Mouse (Mus musculus): ENCODE data around the gene Phf1. TPM values are rescaled to one million over a fixed set of nuclear protein-coding genes. Genes with fewer than 3 reads are reported as not detected.
"Not testable (repeated sequence)": the region's sequence is repeated elsewhere in the genome, so short reads cannot be mapped to it uniquely, and the experiment has no call there.

Gene Phf1
- polyA plus RNA-seq (2012; ENCODE audit: insufficient read depth, insufficient read length, missing spikeins), result 13.1 and 15.7 TPM in 2 replicates

DNA sequence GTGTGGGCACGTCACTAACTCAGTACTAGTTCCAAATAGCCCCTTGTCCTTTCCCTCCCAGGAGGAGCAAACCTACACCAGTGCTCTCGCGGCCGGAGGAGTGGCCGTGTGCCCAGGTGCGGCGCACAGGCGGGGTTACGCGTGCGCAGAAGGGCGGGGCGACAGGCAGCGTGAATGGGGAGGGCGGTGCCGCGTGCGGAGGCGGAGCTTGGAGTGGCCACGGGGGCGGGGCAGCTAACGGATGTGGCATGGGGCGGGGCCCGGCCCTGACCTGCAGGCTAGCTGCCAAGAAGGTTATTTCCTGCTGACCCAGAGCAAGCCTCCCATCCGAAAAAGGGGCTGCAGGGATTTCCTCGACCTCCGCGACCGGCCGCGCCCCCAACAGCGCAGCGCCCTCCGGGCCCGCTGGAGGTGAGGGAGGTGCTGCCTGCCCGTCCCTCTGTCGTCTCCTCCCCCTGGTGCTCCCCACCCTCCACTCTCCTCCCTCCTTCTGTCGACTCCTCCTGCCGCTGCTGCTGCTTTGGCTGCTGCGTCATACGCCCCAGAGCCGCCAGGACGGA, at the start of gene Phf1:
Gene Phf1, plus strand, starts transcription at position 214 of the 560 bp plus-strand sequence.
- Histone ChIP-seq H3K4me1 (ENCODE audit: control insufficient read depth, insufficient read depth, insufficient read length, low read length) (peaks cover 2% of the 10 kb centered on the region; the same call in 1 of the 2 replicates), H3K27ac (replicated peaks; ENCODE audit: low read depth, low read length) (peak within 1 kb of the TSS; percentile 81), H3K4me3 (ENCODE audit: insufficient read depth, low read depth, low read length) (peak within 1 kb of the TSS; percentile 98)

GRCm38 (mm10) chr17:26883585-26883984, 49.3 kb upstream of the Phf1 start:
- no peak overlapping the region for H3K27ac ChIP-seq (replicated peaks; ENCODE audit: low read depth, low read length)
- H3K4me1 ChIP-seq (ENCODE audit: control insufficient read depth, insufficient read depth, insufficient read length, low read length), result no peaks in the 10 kb centered on the region; the same call in 1 of the 2 replicates
- H3K4me3 ChIP-seq (ENCODE audit: insufficient read depth, low read depth, low read length), result no peak overlapping the region

DNA sequence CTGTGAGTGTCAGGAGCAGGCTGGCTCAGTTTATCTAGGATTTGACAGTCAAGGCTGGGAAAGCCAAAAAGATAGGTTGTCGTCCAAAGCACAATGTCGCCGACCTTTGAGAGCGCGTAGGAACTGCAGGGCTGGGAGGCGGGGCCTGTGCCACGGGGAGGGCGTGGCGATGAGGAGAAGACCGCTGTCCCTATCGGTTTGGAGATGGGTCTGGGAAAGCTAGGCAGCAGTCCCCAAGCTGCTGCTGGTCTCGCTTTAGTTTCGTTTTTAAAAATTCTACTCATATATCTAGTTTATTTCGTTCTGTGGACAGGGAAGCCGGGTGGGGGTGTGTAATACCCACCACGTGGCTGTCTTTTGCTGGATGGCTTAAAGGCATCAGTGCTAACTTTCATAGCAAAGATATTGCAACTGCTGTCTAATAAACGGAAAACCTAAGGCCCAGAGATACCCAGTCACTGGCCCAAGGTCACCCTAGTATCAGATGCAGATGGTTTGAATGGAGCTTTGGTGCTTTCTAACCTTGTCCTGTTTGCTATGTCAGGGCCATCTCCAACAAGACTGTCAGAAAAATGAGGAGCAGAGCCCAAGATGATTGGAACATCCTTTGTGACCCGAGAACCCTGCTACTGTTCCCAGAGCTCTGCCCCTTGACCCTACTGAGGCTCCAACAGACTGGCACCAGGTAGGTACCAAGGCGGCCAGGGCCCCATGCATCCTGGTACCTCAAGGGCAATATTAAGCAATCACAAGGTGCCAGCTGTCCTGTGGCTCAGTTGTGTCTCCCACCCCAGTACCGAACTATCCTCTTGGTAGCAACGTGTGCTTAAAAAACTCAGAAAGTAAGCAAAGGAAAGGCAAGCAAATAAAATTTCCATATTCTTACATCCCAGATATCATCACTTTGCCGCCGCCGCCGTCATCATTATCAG, 47.6 kb upstream of the Phf1 start:
- Histone ChIP-seq H3K4me3 (ENCODE audit: insufficient read depth, low read depth, low read length) (peak overlapping the region; percentile 63), H3K4me1 (ENCODE audit: control insufficient read depth, insufficient read depth, insufficient read length, low read length) (no peaks in the 10 kb centered on the region; the same call in 1 of the 2 replicates), H3K27ac (replicated peaks; ENCODE audit: low read depth, low read length) (no peak overlapping the region)

GRCm38 (mm10) chr17:26886047-26886749, 46.7 kb upstream of the Phf1 start:
- no peaks in the 10 kb centered on the region; the same call in 1 of the 2 replicates for H3K4me1 ChIP-seq (ENCODE audit: control insufficient read depth, insufficient read depth, insufficient read length, low read length)
- H3K4me3 ChIP-seq (ENCODE audit: insufficient read depth, low read depth, low read length), result peak overlapping the region; percentile 63
- H3K27ac ChIP-seq (replicated peaks; ENCODE audit: low read depth, low read length), result no peak overlapping the region

DNA sequence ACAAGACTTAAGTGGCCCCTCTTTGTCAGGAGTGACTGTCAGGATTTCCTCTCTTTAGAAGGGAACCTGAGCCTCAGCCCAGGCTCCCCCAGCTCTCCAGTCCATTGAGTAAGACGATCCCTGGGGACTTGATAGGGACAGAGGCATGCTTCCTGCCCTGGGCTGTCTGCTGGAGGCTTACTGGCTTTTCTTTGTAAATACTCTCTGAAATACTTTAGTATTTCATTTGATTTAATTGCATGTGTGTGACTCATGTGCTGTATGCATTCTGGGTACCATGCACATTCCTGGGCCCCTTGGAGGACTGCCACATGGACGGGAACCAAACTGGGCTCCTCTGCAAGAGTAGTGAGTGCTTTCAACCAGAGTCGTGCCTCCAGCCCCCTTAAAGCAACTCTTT, 44.9 kb upstream of the Phf1 start:
- Histone ChIP-seq H3K4me3 (ENCODE audit: insufficient read depth, low read depth, low read length) (no peak overlapping the region), H3K4me1 (ENCODE audit: control insufficient read depth, insufficient read depth, insufficient read length, low read length) (no peaks in the 10 kb centered on the region; the same call in 1 of the 2 replicates), H3K27ac (replicated peaks; ENCODE audit: low read depth, low read length) (no peak overlapping the region)

DNA sequence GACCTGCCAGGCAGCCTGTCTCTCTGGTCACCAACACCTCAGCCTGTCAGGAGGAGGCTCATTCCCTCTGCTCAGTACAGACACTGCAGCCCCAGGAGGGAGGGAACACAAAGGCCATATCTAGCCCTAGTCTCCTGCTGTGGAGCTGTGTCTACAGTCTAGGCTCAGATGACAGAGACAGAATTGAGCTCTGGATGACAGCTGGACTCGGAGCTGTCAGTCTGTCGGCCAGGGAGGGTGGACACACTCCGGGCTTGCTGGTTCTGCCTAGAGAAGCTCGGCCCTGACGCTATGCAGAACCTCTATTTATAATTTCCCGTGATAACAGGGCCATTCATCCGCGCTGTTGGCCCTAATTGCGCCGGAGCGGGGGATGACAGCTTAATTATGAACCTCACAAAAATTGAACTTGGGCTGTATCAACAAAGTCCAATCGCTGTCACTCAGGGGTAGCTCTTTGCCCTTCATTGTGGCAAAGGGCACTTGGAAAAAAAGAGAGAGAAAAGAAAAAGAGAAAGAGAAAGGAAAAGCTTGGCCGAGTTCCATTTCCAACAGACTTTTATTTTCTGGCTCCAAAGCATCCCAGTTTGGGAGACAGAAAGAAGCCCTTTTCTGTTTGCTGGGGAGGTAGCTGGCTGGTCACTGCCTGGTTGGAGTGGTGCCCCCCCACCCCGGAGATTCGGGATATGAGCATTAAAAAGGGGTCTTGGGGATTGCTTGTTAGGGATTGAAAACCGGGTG, 40.0 kb upstream of the Phf1 start:
- H3K27ac ChIP-seq (replicated peaks; ENCODE audit: low read depth, low read length), result no peak overlapping the region

DNA sequence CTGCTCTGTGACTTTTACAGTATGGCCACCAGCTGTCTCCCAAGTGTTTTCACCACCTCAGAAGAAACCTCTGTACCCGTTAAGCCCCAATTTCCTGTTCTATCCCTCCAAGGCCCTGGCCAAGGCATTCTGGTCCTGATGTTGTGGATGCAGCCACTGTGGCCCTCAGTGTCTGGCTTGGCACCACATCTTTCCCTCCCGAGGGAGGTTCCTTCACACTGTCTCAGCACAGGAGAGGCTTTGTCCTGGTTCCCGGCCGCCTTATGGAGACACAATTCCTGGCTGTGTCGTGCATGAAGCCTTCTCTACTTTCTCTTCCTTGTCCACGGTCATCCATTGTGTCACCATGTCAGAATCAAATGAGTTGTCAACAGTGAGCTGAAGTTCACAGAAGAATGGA, 39.4 kb upstream of the Phf1 start:
- Histone ChIP-seq H3K4me1 (ENCODE audit: control insufficient read depth, insufficient read depth, insufficient read length, low read length) (no peaks in the 10 kb centered on the region), H3K4me3 (ENCODE audit: insufficient read depth, low read depth, low read length) (no peak overlapping the region), H3K27ac (replicated peaks; ENCODE audit: low read depth, low read length) (no peak overlapping the region)

More for the DNA sequence above, 40.0 kb upstream of the Phf1 start:
- peak overlapping the region; percentile 22; the same call in 1 of the 2 replicates for H3K4me3 ChIP-seq (ENCODE audit: insufficient read depth, low read depth, low read length)
- H3K4me1 ChIP-seq (ENCODE audit: control insufficient read depth, insufficient read depth, insufficient read length, low read length), result no peaks in the 10 kb centered on the region

DNA sequence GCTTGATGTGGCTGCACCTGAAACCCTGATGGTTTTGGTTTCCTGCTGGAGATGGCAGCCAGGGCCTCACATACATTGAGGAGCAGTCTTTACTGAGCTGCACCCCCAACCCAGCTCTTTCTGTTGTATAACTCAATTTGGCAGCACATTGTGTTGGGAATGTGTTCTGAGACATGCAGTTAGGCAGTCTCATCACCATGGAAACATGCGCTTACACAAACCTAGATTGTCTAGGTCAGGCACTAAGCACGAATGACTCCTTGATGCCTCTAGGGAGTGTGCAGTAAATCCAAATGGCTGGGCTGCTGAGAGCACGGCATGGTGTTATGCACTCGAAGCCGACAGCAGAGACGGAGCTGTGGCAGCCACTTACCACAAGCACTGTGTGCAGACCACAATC, 38.5 kb upstream of the Phf1 start:
- H3K4me3 ChIP-seq (ENCODE audit: insufficient read depth, low read depth, low read length), result no peak overlapping the region
- H3K4me1 ChIP-seq (ENCODE audit: control insufficient read depth, insufficient read depth, insufficient read length, low read length), result no peaks in the 10 kb centered on the region
- H3K27ac ChIP-seq (replicated peaks; ENCODE audit: low read depth, low read length), result no peak overlapping the region

GRCm38 (mm10) chr17:26895578-26895977, 37.3 kb upstream of the Phf1 start:
- H3K4me1 ChIP-seq (ENCODE audit: control insufficient read depth, insufficient read depth, insufficient read length, low read length), result no peaks in the 10 kb centered on the region
- H3K27ac ChIP-seq (replicated peaks; ENCODE audit: low read depth, low read length), result no peak overlapping the region
- H3K4me3 ChIP-seq (ENCODE audit: insufficient read depth, low read depth, low read length), result no peak overlapping the region

GRCm38 (mm10) chr17:26900916-26901315, 31.9 kb upstream of the Phf1 start:
- H3K4me3 ChIP-seq (ENCODE audit: insufficient read depth, low read depth, low read length), result no peak overlapping the region
- H3K27ac ChIP-seq (replicated peaks; ENCODE audit: low read depth, low read length), result no peak overlapping the region
- H3K4me1 ChIP-seq (ENCODE audit: control insufficient read depth, insufficient read depth, insufficient read length, low read length), result no peaks in the 10 kb centered on the region

- Histone ChIP-seq H3K4me1 (ENCODE audit: control insufficient read depth, insufficient read depth, insufficient read length, low read length) (no peaks in the 10 kb centered on the region), H3K4me3 (ENCODE audit: insufficient read depth, low read depth, low read length) (no peak overlapping the region), H3K27ac (replicated peaks; ENCODE audit: low read depth, low read length) (no peak overlapping the region)
Observed at GRCm38 (mm10) chr17:26904320-26904719, 28.5 kb upstream of the Phf1 start.

DNA sequence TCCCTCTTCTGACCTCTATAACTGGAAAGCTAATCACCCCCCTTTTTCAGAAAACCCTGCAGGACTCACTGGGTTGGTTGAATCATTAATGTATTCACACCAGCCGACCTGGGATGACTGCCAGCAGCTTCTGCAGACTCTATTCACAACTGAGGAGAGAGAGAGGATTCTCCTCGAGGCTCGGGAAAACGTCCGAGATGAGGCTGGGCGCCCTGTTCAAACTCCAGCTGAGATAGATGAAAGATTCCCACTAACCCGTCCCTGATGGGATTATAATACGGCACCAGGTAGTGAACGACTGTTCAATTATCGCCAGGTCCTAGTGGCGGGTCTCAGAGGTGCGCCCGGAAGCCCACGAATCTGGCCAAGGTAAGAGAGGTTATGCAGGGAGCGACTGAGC, 25.3 kb upstream of the Phf1 start:
- not testable (repeated sequence) for H3K27ac ChIP-seq (replicated peaks; ENCODE audit: low read depth, low read length); H3K4me1 ChIP-seq (ENCODE audit: control insufficient read depth, insufficient read depth, insufficient read length, low read length); H3K4me3 ChIP-seq (ENCODE audit: insufficient read depth, low read depth, low read length)

DNA sequence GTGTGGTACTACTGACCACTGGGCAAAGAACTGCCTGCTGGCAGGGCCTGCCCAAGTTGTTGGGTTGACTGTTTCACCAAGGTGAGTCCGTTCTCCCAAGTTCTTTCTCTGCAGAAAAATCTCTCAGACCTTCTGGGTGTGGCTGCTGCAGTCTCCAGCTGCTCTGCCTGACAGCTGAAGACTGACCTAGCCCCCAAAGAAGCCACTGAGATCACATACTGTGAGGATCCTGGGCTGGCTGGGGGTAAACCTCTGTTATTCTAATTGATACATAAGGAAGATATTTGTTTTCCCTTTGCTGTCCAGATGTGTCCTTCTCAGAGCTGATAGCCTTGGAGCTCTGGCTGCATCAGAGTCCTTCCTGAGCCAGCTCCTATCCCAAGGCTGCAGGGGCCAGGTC, 17.6 kb upstream of the Phf1 start:
- Histone ChIP-seq H3K27ac (replicated peaks; ENCODE audit: low read depth, low read length) (no peak overlapping the region), H3K4me1 (ENCODE audit: control insufficient read depth, insufficient read depth, insufficient read length, low read length) (no peaks in the 10 kb centered on the region), H3K4me3 (ENCODE audit: insufficient read depth, low read depth, low read length) (no peak overlapping the region)

DNA sequence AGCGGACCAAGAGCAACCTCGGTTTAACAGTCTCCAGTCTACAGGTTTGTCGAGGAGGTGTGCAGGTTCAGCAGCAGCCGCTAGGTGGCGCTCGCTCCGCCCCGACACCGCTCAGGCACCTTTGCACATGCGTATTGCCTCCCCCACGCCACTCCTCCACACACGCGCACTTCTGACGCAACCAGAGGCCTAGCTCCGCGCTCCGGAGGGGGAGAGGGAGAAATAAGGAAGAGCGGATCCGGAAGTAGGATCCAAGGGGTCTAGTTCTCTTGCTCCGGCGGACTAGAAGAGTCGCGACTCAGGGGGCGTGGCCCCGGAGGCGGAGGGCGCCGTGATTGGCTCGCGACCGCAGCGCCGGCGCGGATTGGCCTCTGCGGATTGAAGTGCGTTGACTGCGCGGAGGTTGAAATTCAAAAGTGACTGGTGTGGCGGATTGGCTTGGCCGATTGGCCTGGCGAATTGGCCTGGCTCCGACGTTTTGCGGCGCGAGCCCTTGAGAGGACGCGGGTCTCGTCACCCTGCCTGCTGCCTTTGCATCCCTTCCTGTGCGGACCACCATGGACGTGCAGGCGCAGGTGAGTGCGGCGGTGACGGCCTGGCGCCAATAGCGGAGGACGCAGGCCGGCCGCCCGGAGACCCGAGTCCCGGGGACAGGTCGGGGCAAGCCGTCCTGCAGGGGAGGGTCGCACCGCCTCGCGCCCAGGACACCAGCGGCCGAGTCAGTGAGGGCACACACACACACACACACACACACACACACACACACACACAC, 16.0 kb upstream of the Phf1 start, which contains the start of gene Kifc5b:
Gene Kifc5b, plus strand, starts transcription at position 381 of the 772 bp plus-strand sequence.
- H3K4me1 ChIP-seq (ENCODE audit: control insufficient read depth, insufficient read depth, insufficient read length, low read length), result no peaks in the 10 kb centered on the region
- H3K27ac ChIP-seq (replicated peaks; ENCODE audit: low read depth, low read length), result no peak within 1 kb of the TSS
- H3K4me3 ChIP-seq (ENCODE audit: insufficient read depth, low read depth, low read length), result peak within 1 kb of the TSS; percentile 56
